Mouse (Mus musculus) lung, embryonic 16.5 days (tissue): Measurements from ENCODE around the gene Fam117a. TPM values are rescaled to one million over a fixed set of nuclear protein-coding genes. Genes with fewer than 3 reads are reported as not detected.

Experiments
- ATAC-seq: fragments of 200-750 bp; cut with Nextera tagmentation; 2 replicates; pipeline ENCODE4 v1.8.0; 2017; ENCODE audit warnings: low read depth, mild to moderate bottlenecking, moderate library complexity
- H3K27ac ChIP-seq: fragments of 300-500 bp; sonication (generic); 2 replicates; pipeline ENCODE4 v1.5.1; 2014; ENCODE audit warnings: mild to moderate bottlenecking, control low read depth, low read length
- H3K27me3 ChIP-seq: fragments of 300-500 bp; sonication (generic); 2 replicates; pipeline ENCODE4 v1.6.1; 2014; ENCODE audit warnings: low read depth, low read length, mixed read lengths; ENCODE audit not compliant: control insufficient read depth, insufficient read depth
- H3K36me3 ChIP-seq: fragments of 300-500 bp; sonication (generic); 2 replicates; pipeline ENCODE4 v1.6.1; 2014; ENCODE audit warnings: low read length; ENCODE audit not compliant: control insufficient read depth, insufficient read depth
- H3K4me1 ChIP-seq: fragments of 300-500 bp; sonication (generic); replicated peaks from 2 replicates; pipeline ENCODE4 v1.6.1; 2014; ENCODE audit warnings: low read length, mixed read lengths; ENCODE audit not compliant: control insufficient read depth, insufficient read depth
- H3K4me2 ChIP-seq: fragments of 300-500 bp; sonication (generic); 2 replicates; pipeline ENCODE4 v1.6.1; 2014; ENCODE audit warnings: low read depth, low read length, control low read depth
- H3K4me3 ChIP-seq: fragments of 300-500 bp; sonication (generic); 2 replicates; pipeline ENCODE4 v1.5.1; 2014; ENCODE audit warnings: mild to moderate bottlenecking, low read length, control low read depth
- H3K9ac ChIP-seq: fragments of 300-500 bp; sonication (generic); 2 replicates; pipeline ENCODE4 v1.6.1; 2014; ENCODE audit warnings: low read length, control low read depth
- H3K9me3 ChIP-seq: fragments of 300-500 bp; sonication (generic); 2 replicates; pipeline ENCODE4 v1.6.1; 2016; ENCODE audit warnings: low read length; ENCODE audit not compliant: control insufficient read depth
- WGBS: fragments of 180-500 bp; shearing (Covaris S2); extraction: QIAGEN DNeasy Blood & Tissue Kit; methylation state at CpG from one replicate; pipeline ENCODE4 v1.1.7; 2014; 5-methylcytosine and 5-hydroxymethylcytosine counted together
- polyA plus RNA-seq: library from polyadenylated mRNA; unstranded; fragments of >200 nt; fragmentation: Nextera tagmentation; extraction: Ambion mirVana; gene quantifications from 2 replicates; pipeline ENCODE4 v1.2.1, GENCODE M21; 2015

The Fam117a gene
- polyA plus RNA-seq, 1 experiment from 2014 or later = 15.7 TPM

DNA sequence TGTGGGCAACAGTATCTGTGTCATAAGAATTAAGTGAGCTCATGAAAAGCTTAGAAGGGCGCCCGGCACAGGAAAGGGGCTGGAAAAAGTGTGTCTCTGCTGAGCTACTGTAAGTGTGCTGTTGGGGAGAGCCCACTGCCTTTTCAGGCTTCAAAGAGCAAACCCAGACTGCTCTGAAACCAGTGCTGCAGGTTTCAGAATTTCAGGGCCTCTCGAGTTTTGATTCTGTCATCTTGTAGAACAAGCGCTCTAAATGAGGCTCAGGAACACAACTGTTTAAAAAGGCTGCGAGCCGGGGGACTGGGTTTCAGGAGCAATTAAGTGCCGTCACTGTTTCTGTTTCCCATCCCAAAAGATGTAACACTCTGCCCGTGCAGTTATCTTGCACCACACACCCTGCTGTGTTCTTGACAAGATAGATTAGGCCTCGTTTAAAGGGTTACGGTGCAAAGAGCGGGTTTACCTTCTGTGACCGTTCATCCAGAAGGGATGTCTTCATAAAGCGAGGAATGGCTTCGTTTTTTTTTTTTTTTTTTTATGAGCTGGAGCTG, 2.7 kb downstream of the Fam117a start:
- Histone ChIP-seq H3K4me3 (peak overlapping the region; percentile 76), H3K4me1 (peaks cover 32% of the 10 kb centered on the region), H3K27me3 (no peaks in the 10 kb centered on the region), H3K4me2 (peak overlapping the region; percentile 87), H3K9ac (peak overlapping the region; percentile 21), H3K27ac (peak overlapping the region; percentile 69), H3K36me3 (no peaks in the 10 kb centered on the region), H3K9me3 (no peaks in the 10 kb centered on the region)
- 20% methylated on average over 14 of the region's 14 CpGs for WGBS
- ATAC-seq = no peak

DNA sequence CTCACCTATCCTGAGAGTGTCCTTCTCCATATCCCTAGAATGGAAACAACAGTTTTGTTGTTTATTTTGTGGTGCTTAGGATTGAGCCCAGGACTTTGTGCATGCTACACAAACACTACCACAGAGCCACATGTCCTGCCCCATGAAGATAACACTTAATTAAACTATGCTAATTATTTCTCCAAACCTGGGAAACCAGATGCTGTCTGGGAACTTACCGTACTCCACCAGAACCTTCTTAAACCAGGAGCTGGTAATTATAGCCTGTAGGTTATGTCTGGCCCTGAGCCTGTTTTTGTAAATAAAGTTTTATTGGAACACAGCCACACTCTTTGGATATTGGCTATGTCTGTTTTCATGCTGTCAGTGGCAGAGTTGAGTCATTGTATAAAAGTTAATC, 3.4 kb downstream of the Fam117a start:
- no peaks in the 10 kb centered on the region for H3K36me3 ChIP-seq
- H3K4me3 ChIP-seq = no peak overlapping the region; the same call in 1 of the 2 replicates
- no peak overlapping the region for H3K27ac ChIP-seq
- no peak overlapping the region for H3K4me2 ChIP-seq
- ATAC-seq = no peak
- no peak overlapping the region for H3K9ac ChIP-seq
- H3K9me3 ChIP-seq = no peaks in the 10 kb centered on the region
- no peaks in the 10 kb centered on the region for H3K27me3 ChIP-seq
- WGBS = 91% methylated on average over 1 of the region's 1 CpGs
- H3K4me1 ChIP-seq = peaks cover 39% of the 10 kb centered on the region

DNA sequence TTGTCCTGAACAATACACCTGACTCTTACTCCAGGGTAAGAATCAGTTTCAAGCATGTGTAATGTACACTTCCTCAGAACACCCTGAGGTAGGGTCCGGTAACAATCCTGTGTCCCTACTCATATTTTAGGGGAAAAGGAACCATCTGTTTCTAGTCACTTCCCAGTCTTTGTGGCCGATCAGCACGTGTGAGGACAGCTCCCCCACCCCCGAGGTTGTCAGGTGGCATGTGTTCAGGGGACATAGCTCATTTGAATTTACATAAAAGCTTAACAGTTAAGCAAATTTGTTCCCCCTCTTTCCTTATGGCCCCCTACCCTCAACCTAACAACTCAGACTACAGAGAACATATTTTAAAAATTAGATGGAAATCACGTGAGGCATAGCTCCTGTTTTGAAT, 3.8 kb downstream of the Fam117a start:
- H3K9me3 ChIP-seq = no peaks in the 10 kb centered on the region
- H3K4me2 ChIP-seq = no peak overlapping the region
- no peak overlapping the region for H3K4me3 ChIP-seq
- peaks cover 41% of the 10 kb centered on the region for H3K4me1 ChIP-seq
- ATAC-seq = no peak
- H3K27ac ChIP-seq = no peak overlapping the region
- no peaks in the 10 kb centered on the region for H3K27me3 ChIP-seq
- no peaks in the 10 kb centered on the region for H3K36me3 ChIP-seq
- WGBS = 53% methylated on average over 5 of the region's 5 CpGs
- no peak overlapping the region for H3K9ac ChIP-seq

DNA sequence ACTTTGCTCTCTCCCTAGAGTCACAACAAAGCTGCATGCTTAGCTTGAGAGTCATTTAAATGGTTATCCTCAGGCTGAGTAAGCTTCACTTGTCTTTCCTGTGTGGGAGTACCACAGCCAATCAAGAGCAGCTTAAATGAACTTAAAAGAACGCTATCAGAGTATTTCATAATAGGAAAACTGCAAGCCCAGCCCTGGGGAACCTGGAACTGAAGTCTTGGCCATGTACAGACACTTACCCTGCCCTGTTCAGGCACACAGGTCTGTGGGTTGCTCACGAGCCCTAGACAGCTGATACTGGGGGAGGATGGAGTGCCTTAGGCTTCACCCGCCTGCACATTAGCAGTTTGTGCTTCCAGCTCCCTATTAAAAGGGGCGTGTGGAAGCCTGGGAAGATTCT, 6.4 kb downstream of the Fam117a start:
- peaks cover 37% of the 10 kb centered on the region for H3K4me1 ChIP-seq
- no peak overlapping the region for H3K4me3 ChIP-seq
- no peak overlapping the region for H3K4me2 ChIP-seq
- 58% methylated on average over 4 of the region's 4 CpGs for WGBS
- H3K27ac ChIP-seq = peak overlapping the region; percentile 49
- H3K9ac ChIP-seq = no peak overlapping the region
- H3K9me3 ChIP-seq = no peaks in the 10 kb centered on the region
- no peaks in the 10 kb centered on the region for H3K27me3 ChIP-seq
- peaks cover 5% of the 10 kb centered on the region; the same call in 1 of the 2 replicates for H3K36me3 ChIP-seq
- peak; percentile 61 for ATAC-seq

DNA sequence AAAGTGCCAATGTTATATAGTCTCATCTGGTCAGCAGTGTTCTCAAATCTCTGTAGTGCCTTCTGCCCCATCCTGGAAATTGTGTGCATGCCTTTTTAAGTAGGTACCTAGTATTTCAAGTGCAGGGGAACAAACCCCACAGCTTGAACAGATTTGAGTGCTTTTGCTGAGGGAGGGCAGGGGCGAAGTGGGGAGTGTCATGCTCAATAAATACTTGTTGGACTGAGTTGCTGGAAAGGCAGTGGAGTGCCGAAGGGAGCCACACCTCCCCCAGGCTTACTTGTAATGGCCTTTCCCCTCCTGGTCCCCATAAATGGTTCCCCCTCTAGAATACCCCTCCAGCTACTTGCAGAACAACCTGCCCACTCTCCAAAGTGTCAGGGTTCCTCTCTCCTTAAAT, 7.4 kb downstream of the Fam117a start:
- Histone ChIP-seq H3K9ac (0 out of 2 replicates have a peak overlapping the region, but pooled peaks have one; percentile 23), H3K27ac (peak overlapping the region; percentile 73), H3K9me3 (no peaks in the 10 kb centered on the region), H3K4me2 (peak overlapping the region; percentile 34), H3K4me1 (peaks cover 29% of the 10 kb centered on the region), H3K4me3 (no peak overlapping the region), H3K36me3 (peaks cover 7% of the 10 kb centered on the region; the same call in 1 of the 2 replicates), H3K27me3 (no peaks in the 10 kb centered on the region)
- ATAC-seq = peak; percentile 73
- 48% methylated on average over 2 of the region's 2 CpGs for WGBS

DNA sequence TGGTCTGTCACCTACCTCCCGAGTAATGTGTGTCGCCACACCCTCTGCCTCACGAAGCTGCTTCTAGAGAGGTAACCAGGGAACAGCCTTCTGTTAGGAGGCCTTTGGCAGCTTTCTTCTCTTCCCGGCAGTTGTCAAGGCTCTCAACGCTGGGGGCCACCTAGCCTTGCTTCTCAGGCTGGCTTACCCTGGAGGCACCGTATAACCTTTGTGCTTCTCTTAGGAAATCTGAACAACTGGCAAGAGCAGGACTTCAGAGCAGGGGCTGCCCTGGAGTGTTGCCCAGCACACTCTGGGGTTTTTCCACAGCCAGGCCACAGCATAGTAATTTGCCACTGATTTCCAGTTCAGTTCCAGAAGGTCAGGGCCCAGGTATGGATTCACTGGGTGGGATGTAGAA, 13.5 kb downstream of the Fam117a start:
- Histone ChIP-seq H3K27ac (peak overlapping the region; percentile 17; the same call in 1 of the 2 replicates), H3K4me1 (peaks cover 11% of the 10 kb centered on the region), H3K4me2 (no peak overlapping the region), H3K9ac (no peak overlapping the region), H3K27me3 (no peaks in the 10 kb centered on the region), H3K36me3 (peaks cover 7% of the 10 kb centered on the region; the same call in 1 of the 2 replicates), H3K9me3 (no peaks in the 10 kb centered on the region), H3K4me3 (no peak overlapping the region)
- ATAC-seq = peak; percentile 36; the same call in 1 of the 2 replicates
- WGBS = 49% methylated on average over 6 of the region's 6 CpGs

DNA sequence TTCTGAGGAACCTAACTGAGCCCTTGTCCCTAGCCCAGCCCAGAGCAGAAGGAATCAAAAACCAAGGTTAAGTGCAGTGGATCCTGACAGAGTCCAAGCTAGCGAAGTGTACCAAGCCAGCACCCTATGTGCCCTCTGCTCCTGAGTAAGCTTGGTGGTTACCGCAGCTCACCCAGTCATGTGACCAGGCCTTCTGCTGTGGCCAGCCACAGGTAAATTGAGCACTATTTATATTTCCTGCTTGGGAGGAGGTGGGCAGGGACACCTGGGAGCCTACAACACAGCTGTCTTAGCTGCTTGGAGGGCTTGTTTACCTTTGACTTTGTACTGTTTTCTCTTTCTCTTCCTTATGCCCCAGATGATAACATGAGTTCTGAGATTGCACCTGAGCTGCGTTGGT, 14.1 kb downstream of the Fam117a start:
- ATAC-seq = no peak
- Histone ChIP-seq H3K4me3 (no peak overlapping the region), H3K27me3 (no peaks in the 10 kb centered on the region), H3K9me3 (no peaks in the 10 kb centered on the region), H3K4me1 (peaks cover 10% of the 10 kb centered on the region), H3K36me3 (peaks cover 7% of the 10 kb centered on the region; the same call in 1 of the 2 replicates), H3K27ac (peak overlapping the region; percentile 17; the same call in 1 of the 2 replicates), H3K4me2 (no peak overlapping the region), H3K9ac (no peak overlapping the region)
- 79% methylated on average over 3 of the region's 3 CpGs for WGBS

DNA sequence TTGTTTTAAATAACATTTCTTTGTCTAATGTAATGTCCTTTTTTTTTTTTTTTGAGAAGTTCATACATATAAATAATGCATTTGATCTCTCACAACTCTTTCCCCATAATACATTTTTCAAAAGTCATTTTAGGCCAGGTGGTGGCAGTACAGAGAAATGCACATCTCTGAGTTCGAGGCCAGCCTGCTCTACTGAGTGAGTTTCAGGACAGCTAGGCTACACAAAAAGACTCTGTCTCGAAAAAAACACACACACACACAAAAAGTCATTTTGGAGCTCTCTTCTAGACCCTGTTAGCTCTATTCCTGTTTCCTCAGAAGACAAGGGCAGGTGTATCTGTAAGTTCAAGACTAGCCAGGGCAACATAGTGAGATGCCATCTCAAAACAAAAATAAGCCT, 15.9 kb downstream of the Fam117a start:
- H3K27ac ChIP-seq = no peak overlapping the region
- no peaks in the 10 kb centered on the region for H3K9me3 ChIP-seq
- no peak for ATAC-seq
- no peak overlapping the region for H3K4me2 ChIP-seq
- WGBS = 78% methylated on average over 2 of the region's 2 CpGs
- H3K36me3 ChIP-seq = 0 out of 2 replicates have a peak, but pooled peaks cover 2% of the 10 kb centered on the region
- peaks cover 14% of the 10 kb centered on the region for H3K4me1 ChIP-seq
- no peak overlapping the region for H3K9ac ChIP-seq
- no peaks in the 10 kb centered on the region for H3K27me3 ChIP-seq
- H3K4me3 ChIP-seq = no peak overlapping the region

DNA sequence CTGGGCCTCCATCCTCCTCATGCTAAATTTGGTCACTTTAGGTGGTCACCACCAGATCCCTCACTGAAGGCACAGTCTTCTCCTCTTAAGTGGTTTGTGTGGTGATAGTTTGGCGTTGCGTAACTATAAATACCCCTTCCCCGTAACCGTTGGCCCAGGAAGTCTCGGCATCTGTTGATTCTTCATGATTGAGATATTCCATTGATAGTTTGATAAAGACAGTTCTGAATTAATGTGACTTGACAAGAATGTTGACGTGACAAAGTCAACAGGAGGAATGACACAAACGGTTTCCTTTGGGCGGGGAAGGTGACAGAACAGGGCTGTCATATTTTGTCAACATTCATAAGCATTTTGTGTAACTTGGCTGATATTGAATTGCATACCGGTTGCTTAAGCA, 16.4 kb downstream of the Fam117a start:
- Histone ChIP-seq H3K4me2 (no peak overlapping the region), H3K9ac (no peak overlapping the region), H3K4me1 (peaks cover 14% of the 10 kb centered on the region), H3K9me3 (no peaks in the 10 kb centered on the region), H3K36me3 (0 out of 2 replicates have a peak, but pooled peaks cover 2% of the 10 kb centered on the region), H3K27me3 (no peaks in the 10 kb centered on the region), H3K4me3 (no peak overlapping the region), H3K27ac (no peak overlapping the region)
- WGBS = 79% methylated on average over 9 of the region's 9 CpGs
- ATAC-seq = no peak
